Mouse (Mus musculus) heart, adult 2 months (tissue): ENCODE measurements around the gene Vmn1r118. TPM values are rescaled to one million over a fixed set of nuclear protein-coding genes. Genes with fewer than 3 reads are reported as not detected.
"Not testable (repeated sequence)": the region's sequence is repeated elsewhere in the genome, so short reads cannot be mapped to it uniquely, and the experiment has no call there.

ENCODE experiments used
- DNase-seq, 2 experiments: peaks; one replicate each; pipeline ENCODE4 v3.0.0; 2021
- H3K27ac ChIP-seq: fragments of 200-600 bp; 2 replicates; pipeline ENCODE4 v1.8.1; 2022
- H3K27me3 ChIP-seq: fragments of 200-500 bp; 2 replicates; pipeline ENCODE4 v1.6.1; 2012; ENCODE audit warnings: mild to moderate bottlenecking, low read length, inconsistent platforms, mixed read lengths; ENCODE audit not compliant: control insufficient read depth, insufficient read depth
- H3K36me3 ChIP-seq: fragments of 200-500 bp; 2 replicates; pipeline ENCODE4 v1.6.1; 2012; ENCODE audit warnings: low read length, inconsistent platforms; ENCODE audit not compliant: control insufficient read depth, insufficient read depth
- H3K4me1 ChIP-seq: fragments of 200-500 bp; 2 replicates; pipeline ENCODE4 v1.6.1; 2011; ENCODE audit warnings: low read length; ENCODE audit not compliant: control insufficient read depth, insufficient read depth
- H3K4me3 ChIP-seq: fragments of 200-600 bp; 2 replicates; pipeline ENCODE4 v1.8.1; 2022
- H3K79me2 ChIP-seq: fragments of 200-500 bp; replicated peaks from 2 replicates; pipeline ENCODE4 v1.6.1; 2012; ENCODE audit warnings: mild to moderate bottlenecking, inconsistent platforms, low read length, moderate library complexity, mixed read lengths; ENCODE audit not compliant: control insufficient read depth, insufficient read depth
- H3K9ac ChIP-seq: fragments of 200-500 bp; 2 replicates; pipeline ENCODE4 v1.6.1; 2012; ENCODE audit warnings: low read depth, mild to moderate bottlenecking, control low read depth, inconsistent platforms, low read length, mixed read lengths
- WGBS: fragments of 180-500 bp; shearing (Covaris S2); methylation state at CpG from one replicate; pipeline ENCODE4 v1.1.7; 2018; 5-methylcytosine and 5-hydroxymethylcytosine counted together
- intact Hi-C: fragments of 180-260 bp; cut with DNase I; formaldehyde crosslinking; loops from one replicate; pipeline ENCODE4 v1.15.1; 2025
- long read RNA-seq: library from polyadenylated mRNA; stranded (forward); transcript quantifications from one replicate; pipeline ENCODE4 v2.0.0, GENCODE M21; 2021
- polyA plus RNA-seq: library from polyadenylated mRNA; depleted of rRNA; stranded (reverse); fragments of >200 nt; gene quantifications from 2 replicates; pipeline ENCODE4 v1.2.3, GENCODE M21; 2012; rRNA removed
- total RNA-seq, 2 experiments: library from RNA; stranded (reverse); gene quantifications; 2 replicates each; pipeline ENCODE4 v1.2.3; 2021

The Vmn1r118 gene
- total RNA-seq, result not detected
- not detected in 2 replicates for polyA plus RNA-seq
- long read RNA-seq, result 0 reads

DNA sequence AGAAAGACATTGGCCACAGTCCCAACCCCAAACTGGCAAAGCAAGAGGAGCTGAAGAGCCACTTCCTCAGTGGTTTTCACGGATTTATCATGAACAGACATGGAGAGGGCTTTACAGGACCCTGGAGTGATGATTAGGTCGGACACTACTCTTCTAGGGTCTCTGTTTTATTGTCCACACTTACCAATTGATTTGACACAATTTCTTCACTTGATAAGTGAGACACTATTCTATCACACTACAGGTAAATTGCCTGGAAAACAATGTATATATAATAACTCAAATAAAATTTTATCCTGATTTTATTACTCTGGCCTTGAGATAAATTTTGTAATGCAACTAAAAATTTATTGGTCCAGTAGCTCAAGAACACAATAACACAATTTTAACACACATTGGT lies at the start of gene Vmn1r118:
TSS of gene Vmn1r118 (minus strand) at position 101 of the 400 bp plus-strand sequence.
- H3K27ac ChIP-seq, H3K4me1 ChIP-seq, H3K27me3 ChIP-seq, H3K36me3 ChIP-seq, intact Hi-C loops, H3K4me3 ChIP-seq, H3K9ac ChIP-seq, H3K79me2 ChIP-seq, DNase-seq: not testable (repeated sequence)
- WGBS, result no CpG with 5 or more reads among the region's 2 CpGs

DNA sequence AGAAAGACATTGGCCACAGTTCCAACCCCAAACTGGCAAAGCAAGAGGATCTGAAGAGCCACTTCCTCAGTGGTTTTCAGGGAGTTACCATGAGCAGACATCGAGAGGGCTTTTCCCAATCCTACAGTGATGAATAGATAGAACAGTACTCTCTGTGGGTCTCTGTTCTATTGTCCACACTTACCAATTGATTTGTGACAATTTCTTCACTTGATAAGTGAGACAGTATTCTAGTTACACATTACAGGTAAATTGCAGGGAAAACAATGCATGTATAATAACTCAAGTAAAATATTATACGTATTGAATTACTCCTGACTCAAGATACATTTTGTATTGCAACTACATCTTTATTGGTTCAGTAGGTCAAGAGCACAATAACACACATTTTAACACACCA lies 28.1 kb downstream of the Vmn1r118 start, which contains the start of gene Vmn1r117:
TSS of gene Vmn1r117 (minus strand) at position 101 of the 400 bp plus-strand sequence.
- H3K79me2 ChIP-seq, H3K36me3 ChIP-seq, DNase-seq, H3K27ac ChIP-seq, intact Hi-C loops, H3K4me1 ChIP-seq, H3K27me3 ChIP-seq, H3K9ac ChIP-seq, H3K4me3 ChIP-seq: not testable (repeated sequence)
- WGBS, result no CpG with 5 or more reads among the region's 2 CpGs

DNA sequence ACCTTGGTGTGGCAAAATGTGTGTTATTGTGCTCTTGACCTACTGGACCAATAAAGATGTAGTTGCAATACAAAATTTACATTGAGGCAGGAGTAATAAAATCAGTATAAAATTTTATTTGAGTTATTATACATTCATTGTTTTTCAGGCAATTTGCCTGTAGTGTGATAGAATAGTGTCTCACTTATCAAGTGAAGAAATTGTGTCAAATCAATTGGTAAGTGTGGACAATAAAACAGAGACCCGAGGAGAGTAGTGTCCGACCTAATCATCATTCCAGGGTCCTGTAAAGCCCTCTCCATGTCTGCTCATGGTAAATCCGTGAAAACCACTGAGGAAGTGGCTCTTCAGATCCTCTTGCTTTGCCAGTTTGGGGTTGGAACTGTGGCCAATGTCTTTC lies 40.2 kb downstream of the Vmn1r118 start, which contains the start of gene Vmn1r116:
TSS of gene Vmn1r116 (plus strand) at position 301 of the 400 bp plus-strand sequence.
- H3K9ac ChIP-seq, H3K27me3 ChIP-seq, H3K79me2 ChIP-seq, H3K36me3 ChIP-seq, DNase-seq, H3K27ac ChIP-seq, intact Hi-C loops, H3K4me3 ChIP-seq, H3K4me1 ChIP-seq: not testable (repeated sequence)
- WGBS, result 41% methylated on average over 3 of the region's 3 CpGs

Other genes starting within 250 kb of the Vmn1r118 start
- gene Vmn1r107, start 243.4 kb downstream of the Vmn1r118 start, total RNA-seq, result not detected
- gene Vmn1r107, start 243.4 kb downstream of the Vmn1r118 start, polyA plus RNA-seq, result not detected in 2 replicates
- gene Vmn1r111, start 209.1 kb downstream of the Vmn1r118 start, total RNA-seq, result not detected
- gene Vmn1r111, start 209.1 kb downstream of the Vmn1r118 start, polyA plus RNA-seq, result not detected in 2 replicates
- gene Gm10668, start 181.7 kb downstream of the Vmn1r118 start, total RNA-seq, result not detected
- not detected in 2 replicates for gene Gm10668, start 181.7 kb downstream of the Vmn1r118 start, polyA plus RNA-seq
- gene Vmn1r112, start 141.2 kb downstream of the Vmn1r118 start, total RNA-seq, result not detected
- gene Vmn1r112, start 141.2 kb downstream of the Vmn1r118 start, polyA plus RNA-seq, result not detected in 2 replicates
- not detected for gene Vmn1r113, start 125.1 kb downstream of the Vmn1r118 start, total RNA-seq
- not detected in 2 replicates for gene Vmn1r113, start 125.1 kb downstream of the Vmn1r118 start, polyA plus RNA-seq
- gene Vmn1r114, start 100.2 kb downstream of the Vmn1r118 start, total RNA-seq, result not detected
- gene Vmn1r114, start 100.2 kb downstream of the Vmn1r118 start, polyA plus RNA-seq, result not detected in 2 replicates
- gene Vmn1r115, start 67.4 kb downstream of the Vmn1r118 start, total RNA-seq, result not detected
- gene Vmn1r115, start 67.4 kb downstream of the Vmn1r118 start, polyA plus RNA-seq, result not detected in 2 replicates
- gene Vmn1r116, start 40.1 kb downstream of the Vmn1r118 start, total RNA-seq, result not detected
- gene Vmn1r116, start 40.1 kb downstream of the Vmn1r118 start, polyA plus RNA-seq, result not detected in 2 replicates
- not detected for gene Vmn1r117, start 28.2 kb downstream of the Vmn1r118 start, total RNA-seq
- not detected in 2 replicates for gene Vmn1r117, start 28.2 kb downstream of the Vmn1r118 start, polyA plus RNA-seq
- gene Vmn1r119, start 100.1 kb upstream of the Vmn1r118 start, total RNA-seq, result not detected
- not detected in 2 replicates for gene Vmn1r119, start 100.1 kb upstream of the Vmn1r118 start, polyA plus RNA-seq
- gene Vmn1r120, start 141.4 kb upstream of the Vmn1r118 start, total RNA-seq, result not detected
- not detected in 2 replicates for gene Vmn1r120, start 141.4 kb upstream of the Vmn1r118 start, polyA plus RNA-seq
- gene Vmn1r121, start 186.2 kb upstream of the Vmn1r118 start, total RNA-seq, result not detected
- gene Vmn1r121, start 186.2 kb upstream of the Vmn1r118 start, polyA plus RNA-seq, result not detected in 2 replicates
- not detected for gene Vmn1r122, start 221.8 kb upstream of the Vmn1r118 start, total RNA-seq
- gene Vmn1r122, start 221.8 kb upstream of the Vmn1r118 start, polyA plus RNA-seq, result not detected in 2 replicates
- gene Vmn1r123, start 249.8 kb upstream of the Vmn1r118 start, total RNA-seq, result not detected
- not detected in 2 replicates for gene Vmn1r123, start 249.8 kb upstream of the Vmn1r118 start, polyA plus RNA-seq